Mouse (Mus musculus) kidney, adult 2 months (tissue): ENCODE measurements at regions not wholly inside any gene's neighbourhood (a gene's known extent, or its start where the extent isn't known, plus 50 kb on each side); places are given as distances from the start of the nearest gene placed in this dataset.

Experiments used
- CTCF ChIP-seq: fragments of 200-500 bp; conservative IDR thresholded peaks from 2 replicates; pipeline ENCODE4 v1.5.1; 2011; ENCODE audit warnings: low read depth, mild to moderate bottlenecking, control low read depth, low read length, moderate library complexity, mixed read lengths; ENCODE audit not compliant: insufficient read depth, insufficient read length
- POLR2A ChIP-seq: fragments of 200-500 bp; IDR thresholded peaks from one replicate; pipeline ENCODE4 v1.6.1; 2011; ENCODE audit warnings: low read depth, low read length, control low read depth

DNA sequence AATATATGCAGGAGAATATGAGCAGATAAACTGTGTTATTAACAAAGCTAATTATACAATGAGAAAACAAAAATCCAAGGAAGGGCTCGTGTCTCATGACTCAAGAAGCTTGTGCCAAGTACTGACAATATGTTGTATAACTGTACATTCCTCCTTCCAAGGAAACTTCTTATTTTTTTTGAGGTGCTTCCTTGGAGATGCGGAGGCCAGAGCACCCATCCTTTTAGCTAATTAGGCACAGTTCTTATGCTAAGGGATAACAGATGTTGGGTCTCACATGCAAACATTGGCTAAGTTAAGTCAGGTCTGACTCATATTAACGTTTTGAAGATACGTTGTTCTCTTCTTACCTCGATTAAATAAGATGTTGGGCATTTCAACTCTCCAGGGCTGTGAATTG lies 426.1 kb downstream of the Adra2a start:
- no peak for TF ChIP-seq CTCF
- no peak for TF ChIP-seq POLR2A
